Mouse (Mus musculus) MN1 (cell line): ENCODE data around the gene Six5.

Experiments used
- DNase-seq: peaks from one replicate; pipeline ENCODE4 v3.0.0-alpha.2; 2016; ENCODE audit warnings: low spot score

Gene Six5

DNA sequence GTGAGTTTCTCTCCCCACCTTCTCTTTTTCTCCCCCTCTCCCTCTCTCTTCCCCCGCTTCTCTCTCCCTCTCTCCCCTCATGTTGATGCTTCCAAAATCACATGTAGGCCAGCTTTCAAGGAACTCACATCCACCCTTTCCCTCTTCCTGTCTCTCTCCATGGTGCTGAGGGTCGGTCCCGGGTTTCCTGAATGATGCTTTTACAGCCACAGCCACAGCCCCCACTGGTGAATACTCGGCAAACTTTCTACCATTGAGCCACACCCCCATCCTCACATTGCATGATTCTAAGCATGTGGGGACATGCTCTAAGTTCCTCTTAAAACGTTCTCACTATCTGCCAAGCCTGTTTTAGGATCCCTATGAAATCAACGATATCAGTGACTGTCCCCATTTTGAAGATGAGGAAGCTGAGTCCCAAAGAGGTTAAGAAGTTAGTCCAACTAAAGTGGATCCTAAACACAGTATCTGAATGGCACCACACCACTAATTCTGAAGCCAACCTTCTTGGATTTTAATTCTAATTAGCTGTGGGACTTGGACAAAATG lies 53.2 kb downstream of the Six5 start:
- DNase-seq = no peak
